Mouse (Mus musculus) ES-E14 (cell line): ENCODE results near the gene Zfhx3. TPM values are rescaled to one million over a fixed set of nuclear protein-coding genes. Genes with fewer than 3 reads are reported as not detected.

ENCODE experiments used
- DNase-seq: peaks from one replicate; pipeline ENCODE4 v3.0.0-alpha.2; 2013; ENCODE audit warnings: low read depth, low spot score
- H3K27ac ChIP-seq: 2 replicates; pipeline ENCODE4 v1.5.1; 2012; ENCODE audit warnings: low read depth, mild to moderate bottlenecking, low read length, moderate library complexity, mixed read lengths; ENCODE audit not compliant: poor library complexity, insufficient read depth, severe bottlenecking
- H3K36me3 ChIP-seq: 2 replicates; pipeline ENCODE4 v1.6.1; 2012; ENCODE audit warnings: mild to moderate bottlenecking, low read length, moderate library complexity, mixed read lengths; ENCODE audit not compliant: control insufficient read depth, poor library complexity, insufficient read depth, severe bottlenecking
- H3K4me1 ChIP-seq, 2 experiments: fragments of 150-350 bp in 1 of 2; sonication (generic) in 1 of 2; 2 replicates each; pipeline ENCODE4 v1.6.1; 2012; ENCODE audit warnings: low read length in 2 of 2, mild to moderate bottlenecking in 1 of 2, mixed read lengths in 1 of 2; ENCODE audit not compliant: control insufficient read depth in 2 of 2, insufficient read depth in 2 of 2, poor library complexity in 1 of 2
- H3K4me3 ChIP-seq, 2 experiments: fragments of 150-350 bp in 1 of 2; sonication (generic) in 1 of 2; 2 replicates each; pipeline ENCODE4 v1.5.1; 2012; ENCODE audit warnings: low read length in 2 of 2, low read depth in 1 of 2, mild to moderate bottlenecking in 1 of 2, mixed read lengths in 1 of 2; ENCODE audit not compliant: insufficient read depth in 1 of 2, poor library complexity in 1 of 2, severe bottlenecking in 1 of 2
- H3K9ac ChIP-seq: 2 replicates; pipeline ENCODE4 v1.6.1; 2012; ENCODE audit warnings: low read depth, mild to moderate bottlenecking, low read length, mixed read lengths; ENCODE audit not compliant: poor library complexity, insufficient read depth, severe bottlenecking
- H3K9me3 ChIP-seq: fragments of 150-350 bp; sonication (generic); 2 replicates; pipeline ENCODE4 v1.6.1; 2012; ENCODE audit warnings: low read depth, mild to moderate bottlenecking, low read length; ENCODE audit not compliant: control insufficient read depth, insufficient read depth
- CHD2 ChIP-seq: IDR thresholded peaks from 2 replicates; pipeline ENCODE4 v1.6.1; 2014; ENCODE audit warnings: mild to moderate bottlenecking, low read depth, low read length, inconsistent platforms
- HCFC1 ChIP-seq: IDR thresholded peaks from 2 replicates; pipeline ENCODE4 v1.6.1; 2012; ENCODE audit warnings: low read length, inconsistent platforms, borderline replicate concordance; ENCODE audit not compliant: insufficient read depth
- MAFK ChIP-seq: IDR thresholded peaks from 2 replicates; pipeline ENCODE4 v1.6.1; 2014; ENCODE audit warnings: mild to moderate bottlenecking, low read depth, low read length, inconsistent platforms; ENCODE audit not compliant: insufficient read depth
- ZC3H11A ChIP-seq: IDR thresholded peaks from 2 replicates; pipeline ENCODE4 v1.6.1; 2012; ENCODE audit warnings: low read depth, mild to moderate bottlenecking, inconsistent platforms, low read length, borderline replicate concordance
- ZNF384 ChIP-seq: IDR thresholded peaks from 2 replicates; pipeline ENCODE4 v1.6.1; 2012; ENCODE audit warnings: low read depth, low read length, inconsistent platforms
- in situ Hi-C, 2 experiments: fragments of 600-800 bp; cut with MboI; formaldehyde crosslinking; loops; one replicate each; pipeline ENCODE4 v1.15.1; 2025; ENCODE audit warnings: low sequenced_read_pairs in 2 of 2, inconsistent platforms in 1 of 2; ENCODE audit not compliant: unreplicated experiment in 2 of 2
- total RNA-seq: library from RNA; depleted of rRNA; stranded (reverse); fragments of 300-350 nt; gene quantifications from 2 replicates; pipeline ENCODE4 v1.2.3, GENCODE M21; 2012

Gene Zfhx3
- total RNA-seq, 1 experiment, result 8.8 TPM

DNA sequence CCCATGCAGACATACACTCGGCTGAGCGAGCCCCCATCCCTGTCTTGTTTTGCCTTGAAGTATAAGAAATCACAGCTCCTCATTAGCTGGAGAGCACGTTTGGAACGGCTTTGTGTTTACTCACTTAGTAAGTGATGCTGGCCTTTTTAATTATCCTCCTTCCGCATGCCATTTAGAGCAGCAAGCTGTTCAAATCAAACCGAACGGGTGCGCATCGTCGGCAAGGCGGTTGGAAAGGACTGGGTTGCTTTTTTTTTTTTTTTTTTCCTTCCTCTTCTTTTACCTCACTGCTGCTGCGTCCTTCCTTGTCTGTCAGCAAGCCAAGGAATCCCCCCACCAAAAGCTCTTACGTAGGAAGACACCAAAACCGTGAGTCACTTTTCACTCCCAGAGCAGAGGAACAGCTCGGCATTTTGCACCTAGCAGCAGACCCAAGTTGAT lies 594.5 kb downstream of the Zfhx3 start:
- H3K9me3 ChIP-seq, result no peaks in the 10 kb centered on the region
- no peak overlapping the region for H3K9ac ChIP-seq
- in situ Hi-C loops, result no loop called here
- DNase-seq, result no peak
- no peak overlapping the region for H3K27ac ChIP-seq
- H3K4me3 ChIP-seq, result no peak overlapping the region
- H3K4me1 ChIP-seq, result peaks cover 0 to 8% of the 10 kb centered on the region in 2 experiments; a peak in 3 of 4 replicates
- no peaks in the 10 kb centered on the region for H3K36me3 ChIP-seq
- no peak for TF ChIP-seq MAFK
- TF ChIP-seq ZC3H11A, result no peak
- no peak for TF ChIP-seq CHD2
- no peak for TF ChIP-seq ZNF384
- no peak for TF ChIP-seq HCFC1

DNA sequence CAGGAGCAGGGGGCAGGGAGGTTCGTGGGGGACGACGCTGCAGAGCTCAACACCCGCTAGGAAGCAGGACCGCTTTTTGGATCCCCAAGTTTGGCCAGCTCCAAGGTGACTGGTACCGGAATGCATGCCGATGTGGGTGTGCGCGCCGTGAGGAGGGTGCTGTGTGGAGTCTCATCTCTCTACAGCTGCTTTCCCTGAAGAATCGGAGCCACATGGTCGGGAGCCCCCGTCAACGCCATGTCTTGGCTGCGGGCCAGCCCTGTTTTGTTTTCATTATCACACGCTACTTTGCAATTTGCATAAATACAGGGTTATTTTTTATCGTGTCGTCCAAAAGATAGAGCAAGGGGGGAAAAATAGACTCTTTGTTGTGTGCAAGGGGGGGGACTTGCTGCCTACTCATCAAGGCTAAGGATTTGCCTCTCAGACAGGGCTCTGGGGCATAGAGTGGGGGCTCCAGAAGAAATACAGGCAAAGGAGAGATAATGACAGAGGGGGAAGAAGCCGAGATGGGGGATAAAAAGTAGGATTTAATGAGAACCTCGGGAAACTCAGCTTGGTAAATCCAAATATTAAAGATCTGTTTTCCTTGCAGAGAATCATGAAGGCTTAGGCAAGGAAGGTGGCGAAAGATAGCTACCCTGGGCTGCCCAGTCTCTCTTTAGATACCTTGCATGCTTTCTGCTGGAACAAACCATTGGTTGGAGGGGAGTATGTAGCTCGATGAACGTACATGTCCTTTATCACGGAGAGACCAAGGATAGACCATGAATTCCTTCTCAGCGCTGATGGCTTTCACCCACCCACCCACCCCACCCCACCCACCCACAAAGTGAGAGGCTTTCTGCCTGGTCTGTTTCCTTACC lies 595.5 kb downstream of the Zfhx3 start:
- in situ Hi-C loops, result no loop called here
- no peak overlapping the region for H3K9ac ChIP-seq
- TF ChIP-seq ZC3H11A, result no peak
- TF ChIP-seq HCFC1, result no peak
- TF ChIP-seq ZNF384, result no peak
- no peak for TF ChIP-seq MAFK
- TF ChIP-seq CHD2, result no peak
- DNase-seq, result no peak
- no peak overlapping the region for H3K4me3 ChIP-seq
- H3K9me3 ChIP-seq, result no peaks in the 10 kb centered on the region
- H3K36me3 ChIP-seq, result no peaks in the 10 kb centered on the region
- H3K27ac ChIP-seq, result no peak overlapping the region
- H3K4me1 ChIP-seq, result peaks cover 0 to 8% of the 10 kb centered on the region in 2 experiments; a peak in 3 of 4 replicates

DNA sequence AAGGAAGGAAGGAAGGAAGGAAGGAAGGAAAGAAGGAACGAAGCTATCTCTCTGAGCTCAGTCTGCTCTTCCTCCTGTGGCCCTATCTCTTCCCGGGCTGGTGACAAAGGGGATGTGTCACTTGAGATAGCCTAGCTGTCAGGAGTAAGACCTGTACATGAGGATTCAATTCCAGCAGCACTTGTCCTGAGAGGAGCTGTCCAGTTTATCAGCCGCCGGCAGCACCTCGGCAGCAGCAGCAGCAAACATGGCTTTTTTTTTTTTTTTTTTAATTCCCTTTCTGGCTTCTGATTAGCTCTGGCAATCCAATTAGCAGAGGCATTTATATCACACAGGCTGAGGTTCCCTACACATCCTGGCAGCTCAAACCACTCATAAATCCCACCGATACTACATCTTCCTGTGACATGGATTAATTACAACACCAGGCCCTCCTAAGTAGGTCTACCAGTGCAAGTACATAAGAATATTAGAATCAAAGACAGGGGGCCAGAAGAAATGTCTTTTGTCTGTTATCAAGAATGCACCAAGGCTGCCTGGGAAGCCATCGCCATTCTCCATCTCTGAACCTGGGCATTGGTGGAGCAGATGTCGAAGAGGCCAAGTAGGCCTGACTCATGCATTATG lies 596.6 kb downstream of the Zfhx3 start:
- no peak for DNase-seq

DNA sequence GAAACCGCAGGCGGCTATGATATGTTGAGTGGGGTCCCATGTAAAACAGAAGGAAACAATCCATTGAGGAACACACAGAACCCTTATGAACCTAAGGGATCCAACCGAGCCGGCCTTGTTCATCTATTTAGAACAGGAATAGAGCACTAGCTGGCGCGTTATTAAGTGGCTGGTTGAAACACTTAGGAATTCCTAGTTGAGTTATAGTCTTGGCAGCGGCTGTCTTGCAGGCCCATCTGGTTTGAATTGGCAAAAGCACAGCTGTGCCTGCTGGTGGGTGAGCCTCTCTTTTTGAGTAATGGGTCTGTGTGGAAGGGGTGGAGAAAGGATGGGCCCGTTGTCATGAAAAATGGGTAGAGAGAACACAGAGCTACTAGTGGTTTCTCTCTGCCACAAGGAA lies 610.1 kb downstream of the Zfhx3 start:
- Histone ChIP-seq H3K36me3 (no peaks in the 10 kb centered on the region), H3K4me3 (no peak overlapping the region), H3K9ac (no peak overlapping the region), H3K9me3 (no peaks in the 10 kb centered on the region), H3K27ac (no peak overlapping the region), H3K4me1 (no peaks in the 10 kb centered on the region)
- TF ChIP-seq HCFC1, result no peak
- no peak for TF ChIP-seq ZC3H11A
- TF ChIP-seq MAFK, result no peak
- TF ChIP-seq ZNF384, result no peak
- TF ChIP-seq CHD2, result no peak
- DNase-seq, result no peak
- in situ Hi-C loops, result no loop called here

More for the DNA sequence above, 596.6 kb downstream of the Zfhx3 start:
- in situ Hi-C loops, result no loop called here
- H3K36me3 ChIP-seq, result no peaks in the 10 kb centered on the region
- no peak overlapping the region for H3K9ac ChIP-seq
- peaks cover 0 to 8% of the 10 kb centered on the region in 2 experiments; a peak in 3 of 4 replicates for H3K4me1 ChIP-seq
- no peak overlapping the region for H3K4me3 ChIP-seq
- no peaks in the 10 kb centered on the region for H3K9me3 ChIP-seq
- H3K27ac ChIP-seq, result no peak overlapping the region
- peak; percentile 82 for TF ChIP-seq ZNF384
- TF ChIP-seq CHD2, result no peak
